Mouse (Mus musculus): Measurements from ENCODE around the gene Gpr25.

Gpr25 gene

DNA sequence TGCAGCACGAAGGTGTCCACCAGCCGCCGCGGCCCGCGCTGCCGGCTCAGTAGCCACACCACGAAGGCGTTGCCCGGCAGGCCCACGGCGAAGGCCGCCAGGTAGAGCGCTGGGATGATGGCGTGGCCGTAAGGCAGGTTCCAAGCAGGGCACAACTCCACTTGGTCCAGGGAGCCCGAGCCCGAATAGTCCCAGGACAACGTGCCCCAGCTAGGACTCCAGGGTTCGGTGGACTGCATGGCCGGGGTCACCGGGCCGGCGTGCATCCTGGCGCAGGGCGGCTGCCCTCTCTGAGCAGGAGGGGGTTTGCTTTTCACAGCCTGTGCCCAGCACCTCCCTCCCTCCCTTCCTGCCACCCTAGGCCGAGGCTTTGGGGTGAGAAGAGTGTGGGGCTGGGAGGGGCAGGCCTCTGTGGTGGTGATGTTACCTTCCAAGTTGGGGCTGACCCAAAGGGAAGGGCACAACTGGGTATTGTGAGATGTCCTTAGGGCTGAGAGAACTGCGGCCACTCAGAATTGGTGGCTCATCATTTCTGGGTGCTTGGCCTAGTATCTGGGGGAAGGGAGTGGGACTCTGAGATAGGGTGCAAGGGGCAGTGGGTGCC is at the start of gene Gpr25:
Gene Gpr25 (minus strand): TSS at position 239 of the 604 bp plus-strand sequence.
- no peak for DNase-seq

DNA sequence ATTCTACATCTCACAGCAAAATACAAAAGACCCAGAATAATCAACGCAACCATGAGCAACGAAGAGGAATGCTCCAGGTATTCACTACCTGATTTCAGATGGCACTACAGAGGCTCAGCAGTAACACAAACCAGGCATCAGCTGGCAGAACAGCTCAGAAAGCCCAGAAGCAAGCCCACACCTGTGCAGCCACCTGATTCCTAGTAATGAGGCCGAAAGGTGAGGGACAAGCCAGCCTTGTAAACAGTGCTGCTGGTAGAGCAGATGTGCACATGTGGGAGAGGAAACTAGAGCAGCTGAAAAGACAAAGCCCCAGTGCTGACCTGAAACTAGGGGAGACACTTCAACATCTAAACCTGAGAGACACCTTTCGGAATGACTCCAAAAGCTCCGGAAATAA is 48.5 kb upstream of the Gpr25 start:
- DNase-seq: no peak

DNA sequence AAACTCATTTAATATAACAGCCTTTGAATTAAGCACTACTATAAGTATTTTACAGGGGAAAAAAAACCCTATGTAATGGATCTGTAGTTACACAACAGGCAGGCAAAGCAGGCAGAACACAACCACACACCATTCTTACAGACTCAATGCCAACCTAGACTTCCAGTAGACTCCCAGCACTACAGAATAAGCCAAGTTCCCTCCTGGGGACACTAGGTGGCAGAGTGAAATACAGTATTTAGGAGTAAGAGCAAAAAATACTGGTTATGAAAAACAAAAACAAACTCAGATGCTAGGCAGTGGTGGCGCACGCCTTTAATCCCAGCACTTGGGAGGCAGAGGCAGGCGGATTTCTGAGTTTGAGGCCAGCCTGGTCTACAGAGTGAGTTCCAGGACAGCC is 45.8 kb upstream of the Gpr25 start:
- DNase-seq: peak; percentile 64

DNA sequence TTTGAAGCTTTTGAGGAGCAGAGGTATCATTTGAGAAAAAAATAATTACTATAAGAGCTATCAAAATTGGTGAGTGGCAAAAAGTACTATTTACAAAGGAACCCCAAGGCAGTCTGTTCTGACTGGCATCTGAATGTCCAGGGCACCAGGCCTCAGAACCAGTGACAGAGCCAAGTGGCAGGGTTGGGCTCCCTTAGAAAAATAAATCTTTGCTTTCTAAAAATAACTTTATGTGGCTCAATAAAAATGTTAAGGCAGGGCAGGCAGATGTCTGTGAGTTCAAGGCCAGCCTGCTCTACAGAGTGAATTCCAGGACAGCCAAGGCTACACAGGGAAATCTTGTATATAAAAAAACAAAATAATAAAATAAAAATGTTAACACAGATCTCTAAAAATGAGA is 33.3 kb upstream of the Gpr25 start:
- DNase-seq: no peak

DNA sequence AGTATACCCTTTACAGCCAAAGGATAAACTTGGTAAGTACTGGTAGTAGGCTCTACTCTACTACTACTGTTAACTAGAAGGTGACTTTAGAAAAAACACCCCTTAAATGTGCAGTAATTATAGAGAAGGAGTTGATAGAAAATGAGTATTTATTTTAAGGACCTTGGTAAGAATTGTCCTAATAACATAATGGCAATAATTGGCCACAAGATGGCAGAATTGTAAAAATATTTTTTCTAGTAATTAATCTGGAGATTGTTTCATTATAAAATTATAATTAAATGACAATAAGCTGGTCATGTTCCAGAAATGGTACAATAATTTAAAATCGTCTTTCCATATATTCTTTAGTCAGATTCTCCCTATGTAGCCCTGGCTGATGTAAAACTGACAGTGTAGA is 29.1 kb upstream of the Gpr25 start:
- DNase-seq: no peak

DNA sequence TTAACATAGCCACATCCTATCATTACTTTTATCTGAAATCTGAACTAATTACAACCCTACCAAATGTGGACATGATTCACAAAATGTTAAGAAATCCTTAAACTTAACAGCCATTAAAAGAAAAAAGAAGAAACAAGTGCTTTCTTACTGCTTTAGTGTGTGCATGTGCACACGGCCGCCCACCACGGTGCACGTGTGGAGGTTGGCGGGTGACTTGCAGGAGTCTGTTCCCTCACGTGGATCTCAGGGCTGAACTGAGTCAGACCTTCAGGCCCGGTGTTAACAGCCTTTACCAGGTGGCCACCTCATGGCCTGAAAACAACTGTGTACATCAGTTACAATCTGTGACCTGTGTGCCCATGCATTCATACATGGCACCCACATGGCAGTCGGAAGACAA is 16.7 kb upstream of the Gpr25 start:
- no peak for DNase-seq

DNA sequence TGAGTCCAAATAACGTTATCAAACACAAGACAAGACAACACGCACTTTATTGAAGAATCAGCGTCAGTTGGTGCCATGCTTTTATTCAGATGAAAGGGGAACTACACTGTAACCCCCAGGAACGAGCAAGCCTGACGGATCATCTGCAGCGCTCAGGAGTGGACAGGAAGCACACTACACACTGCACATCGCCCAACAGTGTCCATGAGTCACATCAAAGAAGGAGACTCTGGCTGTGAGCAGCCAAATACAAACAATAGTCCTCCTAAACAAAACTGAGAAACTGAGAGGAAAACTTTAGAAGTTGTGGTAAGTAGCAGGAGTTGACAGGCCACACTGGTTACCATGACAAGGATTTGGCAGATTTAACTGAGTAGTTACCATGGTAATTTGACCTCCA is 7.6 kb upstream of the Gpr25 start:
- DNase-seq: no peak

DNA sequence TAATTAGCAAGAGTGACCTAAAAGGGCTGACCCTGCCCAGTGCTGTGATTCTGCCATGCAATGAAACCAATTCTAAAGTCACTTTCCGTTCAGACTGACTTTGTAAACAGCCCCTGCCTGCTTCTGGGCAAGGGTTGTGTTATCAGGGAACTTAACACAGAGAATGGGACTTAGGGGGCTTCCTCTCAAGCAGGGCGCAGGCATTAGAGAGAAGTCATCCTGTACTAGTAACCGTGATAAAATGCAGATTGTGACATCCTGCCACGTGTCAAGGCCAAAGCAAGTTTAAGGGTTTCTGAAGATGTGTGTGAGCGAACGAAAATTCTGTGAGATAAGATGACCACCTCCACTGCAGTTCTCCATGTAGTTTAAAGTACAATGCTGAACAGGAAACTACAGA is 5.5 kb upstream of the Gpr25 start:
- DNase-seq: no peak

DNA sequence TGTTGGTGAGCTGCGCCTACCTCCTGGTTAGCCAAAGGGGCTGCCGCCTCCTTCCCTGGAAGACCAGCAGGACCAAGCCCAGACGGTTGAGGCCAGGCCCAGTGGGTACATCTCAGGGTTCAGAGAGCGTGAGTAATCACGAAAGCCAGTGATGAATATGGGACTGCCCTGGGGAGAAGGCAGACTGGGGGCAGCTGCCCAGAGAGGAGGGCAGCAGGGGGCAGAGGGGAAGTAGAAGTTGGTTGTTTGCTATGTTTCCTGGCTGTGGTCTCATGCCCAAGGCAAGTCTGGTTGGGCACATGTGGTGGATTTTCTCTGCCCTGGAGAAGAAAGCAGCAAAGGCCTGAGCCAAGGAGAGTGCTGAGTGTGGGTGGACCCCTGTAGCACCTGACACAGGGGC is 2.7 kb upstream of the Gpr25 start:
- DNase-seq: no peak

DNA sequence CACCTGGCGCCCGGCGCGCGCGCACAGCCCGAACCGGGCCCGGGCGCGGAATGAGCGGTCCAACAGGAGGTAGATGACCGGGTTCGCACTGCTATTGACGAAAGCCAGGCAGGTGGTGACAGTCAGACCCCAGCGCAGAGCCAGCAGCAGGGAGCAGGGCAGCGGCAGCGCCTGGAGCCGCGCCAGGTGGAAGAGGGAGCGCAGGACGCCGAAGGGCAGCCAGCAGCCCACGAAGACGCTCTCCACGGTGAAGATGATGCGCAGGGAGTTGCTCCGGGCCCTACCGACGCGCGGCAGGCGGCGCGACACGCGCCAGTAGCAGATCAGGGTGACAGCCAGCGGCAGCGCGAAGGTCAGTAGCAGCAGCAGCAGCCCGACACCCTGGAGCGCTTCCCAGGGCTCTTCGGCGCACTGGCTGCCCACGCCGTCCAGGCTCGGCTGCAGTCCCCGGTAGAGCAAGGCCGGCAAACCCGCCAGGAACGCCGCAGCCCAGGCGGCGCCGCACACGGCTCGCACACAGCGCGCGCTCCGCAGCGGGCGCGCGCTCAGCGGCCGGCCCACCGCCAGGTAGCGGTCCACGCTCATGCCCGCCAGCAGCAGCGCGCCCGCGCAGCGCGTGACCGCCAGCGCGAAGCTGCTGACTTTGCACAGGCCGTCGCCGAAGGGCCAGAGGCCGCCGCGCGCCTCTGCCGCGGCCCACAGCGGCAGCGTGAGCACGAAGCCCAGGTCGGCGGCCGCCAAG is 609 bp downstream of the Gpr25 start:
- peak; percentile 65 for DNase-seq

DNA sequence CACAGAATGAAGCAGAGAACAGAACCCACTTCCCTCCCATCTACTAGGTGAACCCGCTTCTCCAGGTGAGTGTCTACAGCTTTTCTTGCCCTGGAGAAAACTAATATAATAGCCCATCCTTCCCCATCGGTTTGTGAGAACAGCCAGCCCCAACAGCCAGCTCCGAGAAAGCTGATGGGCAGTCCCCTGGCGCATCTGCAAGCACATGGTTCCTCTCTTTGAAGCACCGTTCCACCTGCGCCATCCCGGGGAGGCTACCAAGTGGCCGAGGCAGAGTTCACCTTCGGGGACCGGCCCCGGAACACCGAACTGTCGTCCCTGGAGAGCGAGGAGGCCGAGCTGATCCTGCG is 1.2 kb downstream of the Gpr25 start:
- DNase-seq: no peak

DNA sequence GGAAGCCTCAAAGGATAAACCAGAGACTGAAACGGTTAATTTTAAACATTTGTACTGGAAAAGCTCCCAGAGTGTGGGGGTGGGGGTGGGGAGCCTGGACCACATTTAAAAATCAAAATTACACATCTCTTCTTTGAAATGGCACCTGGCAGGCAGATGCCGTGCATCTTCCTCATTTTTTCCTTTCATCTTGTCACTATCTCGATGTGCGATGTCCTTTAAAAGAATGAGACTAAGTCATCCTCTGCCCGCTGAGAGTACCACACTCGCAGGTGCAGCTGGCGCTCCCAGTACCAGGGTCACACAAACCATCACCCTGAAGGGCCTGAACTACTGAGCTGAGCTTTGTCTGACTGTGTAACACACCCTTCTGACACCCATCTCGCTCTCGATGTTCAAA is 2.2 kb downstream of the Gpr25 start:
- no peak for DNase-seq

DNA sequence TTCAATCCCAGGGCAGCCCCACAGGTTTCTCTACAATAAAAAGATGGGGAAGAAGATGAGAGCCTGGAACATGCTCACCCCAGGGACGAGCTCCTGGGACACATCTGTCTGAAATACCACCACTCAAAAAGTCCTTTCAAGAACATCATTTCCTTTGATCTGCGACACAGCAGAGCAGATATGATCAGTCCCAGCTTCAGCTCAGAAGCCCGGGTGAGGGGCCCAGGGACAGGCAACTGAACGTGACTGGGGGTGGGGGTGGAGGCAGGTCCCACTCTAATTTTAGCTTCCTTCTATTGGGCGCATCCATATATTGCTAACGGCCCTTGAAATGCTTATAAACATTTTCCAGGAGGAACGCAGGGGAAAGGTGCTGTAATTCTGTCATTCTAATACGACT is 5.0 kb downstream of the Gpr25 start:
- no peak for DNase-seq

DNA sequence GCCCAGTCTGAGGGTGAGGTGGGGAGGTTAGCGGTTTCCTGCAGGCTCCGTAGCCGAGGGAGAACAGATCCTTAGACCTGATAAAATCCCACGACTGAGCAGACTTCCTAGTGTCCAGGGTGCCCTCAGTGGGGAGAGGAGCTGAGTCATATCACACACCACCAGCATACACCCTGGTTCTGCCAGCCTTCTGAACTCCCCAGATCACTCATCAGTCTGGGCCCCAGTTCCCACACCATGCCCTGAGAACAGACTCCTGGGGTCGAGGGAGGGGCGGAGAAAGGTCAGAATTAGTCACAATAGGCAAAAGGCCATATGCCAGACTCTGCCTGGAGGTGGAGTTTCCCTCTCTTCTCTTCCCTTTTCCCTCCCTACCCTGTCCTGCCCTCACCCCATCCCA is 5.5 kb downstream of the Gpr25 start:
- DNase-seq: no peak

DNA sequence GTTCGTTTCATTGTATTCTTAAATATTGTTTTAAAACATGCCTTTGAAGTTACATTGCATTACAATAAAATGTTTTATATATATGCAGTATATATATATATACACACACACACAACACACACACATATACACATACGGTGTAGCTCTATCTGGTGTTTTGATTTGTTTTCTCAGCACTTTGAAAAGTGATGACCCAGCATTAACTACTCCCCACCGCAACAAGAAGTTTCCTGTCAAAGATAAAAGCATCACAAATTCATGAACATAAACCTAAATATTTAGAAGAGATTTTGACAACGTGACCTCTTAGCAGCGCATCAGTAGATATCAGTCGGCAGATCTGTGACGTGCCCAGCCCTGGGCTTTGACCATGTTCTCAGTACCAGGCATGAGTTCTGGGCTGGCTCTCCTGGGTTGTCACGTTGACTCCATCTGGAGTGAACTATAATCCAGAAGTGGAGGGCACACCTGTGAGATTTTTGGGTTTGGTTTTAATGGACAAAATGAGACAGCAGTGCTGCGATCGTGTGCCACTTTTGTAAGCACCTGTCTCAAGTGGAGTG is 6.1 kb downstream of the Gpr25 start:
- DNase-seq: no peak

DNA sequence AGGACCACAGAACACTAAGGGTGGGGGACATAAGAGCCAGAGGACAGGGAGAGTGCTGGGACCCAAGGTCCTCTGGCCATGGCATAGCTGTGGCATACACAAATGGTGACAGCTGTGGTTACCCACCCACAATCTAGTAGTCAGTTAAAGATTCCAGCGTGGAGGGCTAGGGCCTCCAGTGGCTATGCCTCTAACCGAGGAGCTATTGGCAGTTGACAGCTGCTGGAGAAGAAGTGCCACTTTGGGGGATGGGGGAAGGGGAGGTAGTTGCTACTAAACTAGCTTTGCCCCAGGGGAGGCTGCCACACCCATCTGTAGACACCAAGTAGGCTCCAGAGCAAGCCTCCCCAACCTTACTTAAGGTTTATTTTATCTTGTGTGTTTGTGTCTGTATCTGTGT is 7.2 kb downstream of the Gpr25 start:
- no peak for DNase-seq

DNA sequence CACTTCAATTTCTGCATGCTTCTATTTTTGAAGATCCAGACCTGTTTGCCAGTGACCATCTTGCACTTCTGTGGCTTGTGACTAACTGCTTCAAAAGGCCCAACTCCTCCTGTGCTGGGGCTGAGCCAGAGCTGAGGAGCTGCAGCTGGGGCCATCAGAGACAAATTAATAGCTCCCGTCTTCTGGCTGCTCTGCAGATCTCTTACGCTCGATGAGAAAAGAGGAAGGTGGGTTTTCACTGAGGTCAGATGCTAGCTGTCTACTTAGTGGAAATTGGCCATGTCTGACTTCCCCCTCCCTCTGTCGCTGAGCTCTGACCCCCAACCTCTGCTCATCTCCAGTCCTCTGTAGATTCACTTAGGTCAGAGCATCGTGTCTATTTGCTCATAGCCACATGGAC is 11.0 kb downstream of the Gpr25 start:
- DNase-seq: no peak

DNA sequence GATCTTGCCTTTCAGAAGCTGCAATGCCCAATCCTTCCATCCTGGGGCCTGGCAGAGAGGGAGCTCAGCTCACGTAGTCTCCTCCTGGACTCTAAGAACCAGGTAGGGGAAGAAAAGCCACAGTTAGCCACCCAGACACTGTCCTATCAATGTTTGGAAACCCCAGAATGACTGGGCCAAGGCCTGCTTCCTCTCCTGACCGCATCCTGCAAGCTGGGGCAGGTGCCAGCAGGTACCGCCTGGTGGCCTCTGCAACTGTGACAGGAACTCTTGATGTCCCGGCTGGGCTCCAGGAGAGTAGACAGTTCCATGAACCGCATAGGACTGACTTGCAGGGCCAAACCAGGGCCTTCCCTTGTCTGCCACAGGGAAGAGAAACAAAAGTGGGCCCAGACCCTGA is 13.3 kb downstream of the Gpr25 start:
- no peak for DNase-seq

DNA sequence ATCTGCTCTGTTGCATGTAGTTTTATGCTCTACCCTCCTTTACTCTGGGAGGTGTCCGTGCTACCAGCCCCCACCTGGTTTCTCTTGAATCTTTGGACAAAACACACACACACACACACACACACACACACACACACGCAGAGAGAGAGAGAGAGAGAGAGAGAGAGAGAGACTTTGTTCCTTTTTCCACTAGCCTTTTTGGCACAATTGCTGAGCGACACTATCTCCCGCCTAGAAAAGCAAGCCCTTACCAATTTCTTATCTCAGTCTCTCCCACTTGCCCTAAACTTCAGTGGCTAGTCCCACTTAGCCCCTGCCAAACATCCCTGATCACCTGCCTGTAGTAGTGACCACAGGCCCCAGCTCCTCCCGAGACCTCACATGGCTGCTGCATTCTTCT is 16.2 kb downstream of the Gpr25 start:
- no peak for DNase-seq

DNA sequence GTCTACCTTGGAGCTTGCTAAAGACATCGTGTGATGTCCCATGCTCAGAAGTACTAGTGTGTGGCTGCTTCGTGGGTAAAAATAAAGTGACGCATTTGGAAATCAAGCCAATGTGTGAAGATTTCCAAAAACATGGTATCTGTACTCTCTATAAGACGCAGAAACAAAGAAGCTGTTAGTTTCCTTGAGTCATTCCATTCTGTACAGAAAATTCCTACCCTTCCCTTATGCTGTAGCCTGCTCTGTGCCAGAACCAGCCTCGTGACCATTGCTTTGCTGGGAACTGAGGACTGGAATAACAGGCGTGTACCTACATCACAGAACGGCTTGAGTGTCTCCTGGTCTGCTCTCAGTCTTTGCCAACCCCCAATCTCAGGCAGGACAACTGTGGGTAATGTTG is 18.9 kb downstream of the Gpr25 start:
- no peak for DNase-seq

DNA sequence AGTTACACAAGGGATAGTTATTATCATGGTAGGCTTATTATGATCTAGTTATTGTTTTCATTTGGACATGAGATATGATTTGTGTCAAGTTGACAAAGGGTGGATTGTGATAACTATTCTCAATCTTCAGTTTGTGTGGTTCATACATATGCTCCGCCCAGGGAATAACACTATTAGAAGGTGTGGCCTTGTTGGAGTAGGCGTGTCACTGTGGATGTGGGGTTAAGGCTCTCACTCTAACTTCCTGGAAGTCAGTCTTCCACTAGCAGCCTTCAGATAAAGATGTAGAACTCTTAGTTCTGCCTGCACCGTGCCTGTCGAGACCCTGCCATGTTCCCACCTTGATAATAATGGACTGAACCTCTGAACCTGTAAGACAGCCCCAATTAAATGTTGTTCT is 22.2 kb downstream of the Gpr25 start:
- DNase-seq: no peak

DNA sequence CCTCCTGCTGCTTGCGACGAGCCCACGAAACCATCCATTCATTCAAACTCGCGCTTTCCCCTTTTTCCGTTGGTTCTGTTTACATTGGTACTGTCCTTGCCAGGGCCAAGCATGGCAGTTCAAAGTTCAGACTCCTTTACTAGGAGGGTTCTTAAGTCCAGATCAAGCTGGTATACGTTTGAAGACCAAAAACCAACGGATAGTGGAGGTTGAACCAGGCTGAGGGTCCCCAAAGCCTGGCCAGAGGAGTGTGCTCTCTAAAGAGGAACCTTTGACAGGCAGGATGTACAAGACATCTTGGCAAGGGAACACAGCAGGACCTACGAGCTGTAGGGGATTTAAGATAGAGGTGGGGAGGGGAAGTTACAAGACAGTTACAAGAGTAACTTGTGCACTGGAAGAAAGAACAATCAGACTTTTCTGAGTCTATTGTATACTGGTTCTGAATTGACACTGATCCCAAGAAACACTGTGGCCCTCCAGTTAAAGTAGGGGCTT is 26.0 kb downstream of the Gpr25 start:
- no peak for DNase-seq

DNA sequence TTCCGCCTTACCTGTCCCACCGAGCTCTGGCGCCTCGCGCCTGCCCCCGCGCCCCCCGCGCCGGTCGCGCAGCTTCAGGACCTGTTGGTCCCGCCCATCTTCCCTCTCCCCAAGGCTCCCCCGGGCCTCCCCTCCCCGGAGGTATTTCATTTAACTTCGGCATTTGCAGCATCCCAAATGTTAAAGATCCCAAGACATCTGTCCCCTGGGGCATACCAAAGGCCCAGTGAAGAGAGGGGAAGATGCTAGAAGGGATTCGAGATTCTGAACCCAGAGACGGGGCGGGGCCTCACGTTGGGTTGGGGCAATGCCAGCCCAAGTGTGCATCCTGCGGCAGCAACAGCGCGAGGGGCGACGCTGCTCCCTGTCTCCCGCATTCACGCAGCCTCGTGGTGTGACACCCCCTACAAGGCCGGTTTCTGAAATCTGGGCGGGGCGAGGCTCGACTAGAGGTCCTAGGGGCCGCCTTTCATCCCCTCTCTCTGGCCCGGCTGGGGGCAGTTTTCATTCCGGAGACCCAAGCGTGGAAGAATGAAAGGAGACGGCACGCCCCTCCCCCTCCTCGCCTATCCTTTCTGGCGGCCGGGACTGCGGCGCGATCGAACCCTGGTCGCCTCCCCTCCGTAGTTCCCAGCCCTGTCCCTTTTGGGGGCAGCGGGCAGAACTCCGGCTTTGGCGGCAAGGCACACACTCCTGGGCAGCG is 26.6 kb downstream of the Gpr25 start, which contains the start of gene Inava:
Gene Inava (minus strand): TSS at position 373 of the 703 bp plus-strand sequence.
- peak; percentile 51 for DNase-seq

Data from lung, postnatal 10 days (tissue).